Mouse (Mus musculus) lung, embryonic 14.5 days (tissue): ENCODE results near the gene Col20a1. TPM values are rescaled to one million over a fixed set of nuclear protein-coding genes. Genes with fewer than 3 reads are reported as not detected.

Experiments
- ATAC-seq: fragments of 200-750 bp; cut with Nextera tagmentation; 2 replicates; pipeline ENCODE4 v1.8.0; 2017; ENCODE audit warnings: mild to moderate bottlenecking, moderate TSS enrichment, moderate library complexity; ENCODE audit not compliant: insufficient read depth
- DNase-seq: peaks from one replicate; pipeline ENCODE4 v3.0.0-alpha.2; 2015
- H3K27ac ChIP-seq: fragments of 300-500 bp; sonication (generic); 2 replicates; pipeline ENCODE4 v1.5.1; 2014; ENCODE audit warnings: low read depth, mild to moderate bottlenecking, moderate library complexity
- H3K27me3 ChIP-seq: fragments of 300-500 bp; sonication (generic); 2 replicates; pipeline ENCODE4 v1.6.1; 2014; ENCODE audit warnings: low read length, control low read depth; ENCODE audit not compliant: insufficient read depth
- H3K36me3 ChIP-seq: fragments of 300-500 bp; sonication (generic); 2 replicates; pipeline ENCODE4 v1.6.1; 2014; ENCODE audit warnings: control low read depth; ENCODE audit not compliant: insufficient read depth
- H3K4me1 ChIP-seq: fragments of 300-500 bp; sonication (generic); 2 replicates; pipeline ENCODE4 v1.6.1; 2014; ENCODE audit warnings: antibody characterized with exemption, control low read depth; ENCODE audit not compliant: insufficient read depth
- H3K4me2 ChIP-seq: fragments of 300-500 bp; sonication (generic); 2 replicates; pipeline ENCODE4 v1.6.1; 2014; ENCODE audit warnings: mild to moderate bottlenecking
- H3K4me3 ChIP-seq: fragments of 300-500 bp; sonication (generic); 2 replicates; pipeline ENCODE4 v1.5.1; 2014; ENCODE audit warnings: low read depth, low read length
- H3K9ac ChIP-seq: fragments of 300-500 bp; sonication (generic); 2 replicates; pipeline ENCODE4 v1.6.1; 2014
- H3K9me3 ChIP-seq: fragments of 300-500 bp; sonication (generic); 2 replicates; pipeline ENCODE4 v1.6.1; 2016; ENCODE audit warnings: low read depth, low read length, control low read depth
- CTCF ChIP-seq: IDR thresholded peaks from 2 replicates; pipeline ENCODE4 v1.5.1; 2016; ENCODE audit warnings: antibody characterized with exemption, low read depth
- WGBS: fragments of 180-500 bp; shearing (Covaris S2); extraction: QIAGEN DNeasy Blood & Tissue Kit; methylation state at CpG from one replicate; pipeline ENCODE4 v1.1.7; 2014; 5-methylcytosine and 5-hydroxymethylcytosine counted together
- polyA plus RNA-seq: library from polyadenylated mRNA; unstranded; fragments of >200 nt; fragmentation: Nextera tagmentation; extraction: Ambion mirVana; gene quantifications from 2 replicates; pipeline ENCODE4 v1.2.1, GENCODE M21; 2014

Gene Col20a1
- polyA plus RNA-seq, 1 experiment from 2014 or later, result 0.17 TPM

- ATAC-seq (no peak), DNase-seq (no peak)
- no peaks in the 10 kb centered on the region for H3K9me3 ChIP-seq
Observed at GRCm38 (mm10) chr2:180981133-180981532, 5.2 kb upstream of the Col20a1 start.

DNA sequence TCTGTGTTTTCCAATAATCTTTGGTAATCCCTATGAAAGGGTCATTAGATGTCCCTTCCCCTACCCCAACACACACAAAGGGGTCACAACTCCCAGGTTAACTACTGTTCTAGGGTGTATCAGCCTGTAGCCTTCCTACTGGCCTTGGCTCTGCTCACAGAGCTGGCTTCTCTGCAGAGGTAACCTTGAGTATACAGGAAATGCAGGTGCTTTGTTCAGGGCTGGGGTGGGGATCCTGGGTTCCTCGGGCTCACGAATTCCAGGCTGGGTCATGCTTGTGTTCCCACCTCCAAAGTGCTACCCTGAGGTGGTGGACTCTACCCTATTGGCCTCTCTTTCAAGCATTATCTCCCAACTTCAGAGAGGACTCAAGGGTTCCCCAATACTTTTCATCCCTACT, 700 bp upstream of the Col20a1 start:
- H3K27me3 ChIP-seq, result no peaks in the 10 kb centered on the region
- TF ChIP-seq CTCF, result no peak
- H3K4me3 ChIP-seq, result no peak overlapping the region
- 64% methylated on average over 2 of the region's 2 CpGs for WGBS
- H3K9me3 ChIP-seq, result no peaks in the 10 kb centered on the region
- no peak overlapping the region for H3K4me2 ChIP-seq
- no peak overlapping the region for H3K9ac ChIP-seq
- ATAC-seq (no peak), DNase-seq (no peak)
- no peak overlapping the region for H3K27ac ChIP-seq
- no peaks in the 10 kb centered on the region for H3K4me1 ChIP-seq
- peaks cover 22% of the 10 kb centered on the region for H3K36me3 ChIP-seq

More at GRCm38 (mm10) chr2:180981133-180981532, 5.2 kb upstream of the Col20a1 start:
- peaks cover 67% of the 10 kb centered on the region for H3K36me3 ChIP-seq
- no peak overlapping the region for H3K9ac ChIP-seq
- H3K4me2 ChIP-seq, result no peak overlapping the region
- TF ChIP-seq CTCF, result no peak
- H3K4me3 ChIP-seq, result no peak overlapping the region
- no peaks in the 10 kb centered on the region for H3K27me3 ChIP-seq
- 61% methylated on average over 6 of the region's 6 CpGs for WGBS
- no peak overlapping the region for H3K27ac ChIP-seq
- no peaks in the 10 kb centered on the region for H3K4me1 ChIP-seq

GRCm38 (mm10) chr2:180987001-180987400, 666 bp downstream of the Col20a1 start:
- no peaks in the 10 kb centered on the region for H3K4me1 ChIP-seq
- no peak overlapping the region for H3K4me3 ChIP-seq
- peaks cover 8% of the 10 kb centered on the region for H3K36me3 ChIP-seq
- H3K27me3 ChIP-seq, result no peaks in the 10 kb centered on the region
- no peak overlapping the region for H3K4me2 ChIP-seq
- H3K9me3 ChIP-seq, result no peaks in the 10 kb centered on the region
- 0 out of 2 replicates have a peak, but pooled peaks have one; percentile 6 for ATAC-seq
- no peak for DNase-seq
- no peak overlapping the region for H3K27ac ChIP-seq
- 79% methylated on average over 1 of the region's 1 CpGs for WGBS
- TF ChIP-seq CTCF, result no peak
- no peak overlapping the region for H3K9ac ChIP-seq

DNA sequence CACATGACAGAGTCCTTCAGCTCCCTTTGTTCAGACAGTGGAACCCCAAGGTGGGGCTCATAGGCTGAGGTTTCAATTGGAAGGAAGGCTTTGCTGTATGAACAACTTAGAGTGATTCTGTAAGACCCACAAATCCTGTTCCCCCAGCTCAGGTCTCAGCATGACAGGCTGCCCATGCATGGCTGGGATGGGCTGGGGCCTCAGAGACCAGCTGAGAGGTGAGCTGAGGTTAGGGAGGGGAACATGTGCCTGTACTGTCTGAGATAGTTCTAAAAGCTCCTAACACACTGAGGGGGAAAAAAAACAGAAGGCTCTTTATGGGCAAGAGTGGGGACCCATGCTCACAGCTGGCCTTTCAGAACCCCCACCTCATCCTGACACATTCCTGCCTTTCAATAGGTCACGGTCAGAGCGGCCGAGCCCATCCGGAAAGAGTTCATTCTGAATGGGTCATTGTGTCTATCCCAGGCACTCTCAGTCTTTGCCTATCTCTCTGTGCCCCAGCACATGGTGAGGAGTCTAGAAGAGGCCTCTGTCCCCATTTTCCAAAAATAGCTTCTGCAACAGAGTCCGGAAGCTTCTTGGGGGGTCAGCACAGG, 1.2 kb downstream of the Col20a1 start:
- 70% methylated on average over 5 of the region's 5 CpGs for WGBS
- Histone ChIP-seq H3K36me3 (peaks cover 3% of the 10 kb centered on the region; the same call in 1 of the 2 replicates), H3K4me3 (no peak overlapping the region), H3K4me1 (no peaks in the 10 kb centered on the region), H3K27me3 (no peaks in the 10 kb centered on the region), H3K4me2 (no peak overlapping the region), H3K9me3 (no peaks in the 10 kb centered on the region), H3K9ac (no peak overlapping the region), H3K27ac (no peak overlapping the region)
- no peak for DNase-seq
- 0 out of 2 replicates have a peak, but pooled peaks have one; percentile 29 for ATAC-seq
- TF ChIP-seq CTCF, result no peak

- Histone ChIP-seq H3K36me3 (no peaks in the 10 kb centered on the region), H3K27ac (no peak overlapping the region), H3K9me3 (no peaks in the 10 kb centered on the region), H3K9ac (no peak overlapping the region), H3K4me2 (no peak overlapping the region), H3K4me1 (no peaks in the 10 kb centered on the region), H3K4me3 (no peak overlapping the region), H3K27me3 (no peaks in the 10 kb centered on the region)
- WGBS, result 63% methylated on average over 3 of the region's 3 CpGs
- ATAC-seq (no peak), DNase-seq (no peak)
- TF ChIP-seq CTCF, result 0 out of 2 replicates have a peak, but pooled peaks have one; percentile 13
Observed at GRCm38 (mm10) chr2:180988347-180988913, 2.1 kb downstream of the Col20a1 start.

DNA sequence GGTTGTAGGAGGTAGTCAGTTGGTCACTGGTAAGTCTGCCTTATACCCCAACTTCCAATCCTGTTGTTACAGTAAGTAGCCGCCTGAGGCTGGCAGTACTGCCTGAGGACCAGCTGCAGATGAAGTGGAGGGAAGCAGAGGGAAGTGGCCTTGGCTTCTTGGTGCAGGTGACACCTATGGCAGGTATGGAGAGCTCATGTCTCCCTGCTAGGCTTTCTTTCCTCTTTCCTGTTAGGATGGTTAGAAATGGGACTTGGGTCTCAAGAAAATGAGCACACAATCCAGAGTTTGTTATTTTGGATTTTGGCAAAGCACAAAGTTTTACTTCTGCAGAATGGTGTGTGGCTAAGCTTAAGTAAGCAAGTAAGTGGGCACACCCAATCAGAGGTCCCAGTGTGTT, 2.6 kb downstream of the Col20a1 start:
- Histone ChIP-seq H3K4me3 (no peak overlapping the region), H3K4me1 (no peaks in the 10 kb centered on the region), H3K9ac (no peak overlapping the region), H3K27ac (no peak overlapping the region), H3K4me2 (no peak overlapping the region), H3K9me3 (no peaks in the 10 kb centered on the region), H3K36me3 (no peaks in the 10 kb centered on the region), H3K27me3 (no peaks in the 10 kb centered on the region)
- ATAC-seq (no peak), DNase-seq (no peak)
- no peak for TF ChIP-seq CTCF
- 61% methylated on average over 1 of the region's 1 CpGs for WGBS

GRCm38 (mm10) chr2:180990347-180990746, 4.0 kb downstream of the Col20a1 start:
- Histone ChIP-seq H3K27ac (no peak overlapping the region), H3K4me2 (no peak overlapping the region), H3K4me1 (no peaks in the 10 kb centered on the region), H3K9me3 (no peaks in the 10 kb centered on the region), H3K27me3 (no peaks in the 10 kb centered on the region), H3K9ac (no peak overlapping the region), H3K36me3 (no peaks in the 10 kb centered on the region), H3K4me3 (no peak overlapping the region)
- no peak for ATAC-seq
- no peak for DNase-seq
- TF ChIP-seq CTCF, result no peak
- WGBS, result 72% methylated on average over 4 of the region's 4 CpGs
